Mouse (Mus musculus): ENCODE results near the gene Clstn2. TPM values are rescaled to one million over a fixed set of nuclear protein-coding genes. Genes with fewer than 3 reads are reported as not detected.

Gene Clstn2
- 25.1 and 25.2 TPM in 2 replicates for polyA plus RNA-seq (2014; fragmentation: Nextera tagmentation; extraction: Ambion mirVana)

- Histone ChIP-seq H3K4me2 (ENCODE audit: low read depth, low read length) (peak within 1 kb of the TSS; percentile 85), H3K4me1 (ENCODE audit: control insufficient read depth, insufficient read depth, low read length) (peaks cover 7% of the 10 kb centered on the region; the same call in 1 of the 2 replicates), H3K27ac (ENCODE audit: low read depth, low read length) (peak within 1 kb of the TSS; percentile 84), H3K27me3 (ENCODE audit: control insufficient read depth, insufficient read depth, low read length) (peaks cover 6% of the 10 kb centered on the region; the same call in 1 of the 2 replicates), H3K4me3 (ENCODE audit: low read depth, low read length) (peak within 1 kb of the TSS; percentile 71), H3K9ac (replicated peaks; ENCODE audit: low read depth, low read length) (peak within 1 kb of the TSS; percentile 75), H3K36me3 (ENCODE audit: control insufficient read depth, insufficient read depth, low read length) (no peaks in the 10 kb centered on the region), H3K9me3 (ENCODE audit: control insufficient read depth, low read length) (no peaks in the 10 kb centered on the region)
- WGBS = under 1% methylated on average over 64 of the region's 73 CpGs
- peak; percentile 92 for ATAC-seq (ENCODE audit: low read depth)
These were observed at the start of gene Clstn2 for GRCm38 (mm10) chr9:98032573-98033272. Gene Clstn2, minus strand, starts transcription at chr9:98033181.

- no peak overlapping the region for H3K27ac ChIP-seq (ENCODE audit: low read depth, low read length)
- no peaks in the 10 kb centered on the region for H3K4me1 ChIP-seq (ENCODE audit: control insufficient read depth, insufficient read depth, low read length)
- WGBS = 86% methylated on average over 5 of the region's 5 CpGs
- no peaks in the 10 kb centered on the region for H3K36me3 ChIP-seq (ENCODE audit: control insufficient read depth, insufficient read depth, low read length)
- H3K9ac ChIP-seq (replicated peaks; ENCODE audit: low read depth, low read length) = no peak overlapping the region
- no peak overlapping the region for H3K4me3 ChIP-seq (ENCODE audit: low read depth, low read length)
- H3K9me3 ChIP-seq (ENCODE audit: control insufficient read depth, low read length) = no peaks in the 10 kb centered on the region
- ATAC-seq (ENCODE audit: low read depth) = no peak
- no peaks in the 10 kb centered on the region for H3K27me3 ChIP-seq (ENCODE audit: control insufficient read depth, insufficient read depth, low read length)
- H3K4me2 ChIP-seq (ENCODE audit: low read depth, low read length) = no peak overlapping the region
These were observed 34.8 kb upstream of the Clstn2 start for GRCm38 (mm10) chr9:98067767-98068166.

GRCm38 (mm10) chr9:98061646-98062045 is 28.7 kb upstream of the Clstn2 start:
- ATAC-seq (ENCODE audit: low read depth) = no peak
- H3K9ac ChIP-seq (replicated peaks; ENCODE audit: low read depth, low read length) = no peak overlapping the region
- WGBS = 91% methylated on average over 3 of the region's 3 CpGs
- no peak overlapping the region for H3K4me2 ChIP-seq (ENCODE audit: low read depth, low read length)
- H3K36me3 ChIP-seq (ENCODE audit: control insufficient read depth, insufficient read depth, low read length) = no peaks in the 10 kb centered on the region
- H3K27ac ChIP-seq (ENCODE audit: low read depth, low read length) = no peak overlapping the region
- no peaks in the 10 kb centered on the region for H3K9me3 ChIP-seq (ENCODE audit: control insufficient read depth, low read length)
- no peak overlapping the region for H3K4me3 ChIP-seq (ENCODE audit: low read depth, low read length)
- H3K4me1 ChIP-seq (ENCODE audit: control insufficient read depth, insufficient read depth, low read length) = no peaks in the 10 kb centered on the region
- no peaks in the 10 kb centered on the region for H3K27me3 ChIP-seq (ENCODE audit: control insufficient read depth, insufficient read depth, low read length)

- Histone ChIP-seq H3K9ac (replicated peaks; ENCODE audit: low read depth, low read length) (no peak overlapping the region), H3K4me3 (ENCODE audit: low read depth, low read length) (no peak overlapping the region), H3K4me2 (ENCODE audit: low read depth, low read length) (no peak overlapping the region), H3K4me1 (ENCODE audit: control insufficient read depth, insufficient read depth, low read length) (no peaks in the 10 kb centered on the region), H3K9me3 (ENCODE audit: control insufficient read depth, low read length) (no peaks in the 10 kb centered on the region), H3K27me3 (ENCODE audit: control insufficient read depth, insufficient read depth, low read length) (no peaks in the 10 kb centered on the region), H3K36me3 (ENCODE audit: control insufficient read depth, insufficient read depth, low read length) (no peaks in the 10 kb centered on the region), H3K27ac (ENCODE audit: low read depth, low read length) (no peak overlapping the region)
- WGBS = 91% methylated on average over 2 of the region's 2 CpGs
- no peak for ATAC-seq (ENCODE audit: low read depth)
These were observed 24.3 kb upstream of the Clstn2 start for GRCm38 (mm10) chr9:98057291-98057690.

GRCm38 (mm10) chr9:98051343-98051742 is 18.4 kb upstream of the Clstn2 start:
- Histone ChIP-seq H3K27me3 (ENCODE audit: control insufficient read depth, insufficient read depth, low read length) (no peaks in the 10 kb centered on the region), H3K4me2 (ENCODE audit: low read depth, low read length) (no peak overlapping the region), H3K4me3 (ENCODE audit: low read depth, low read length) (no peak overlapping the region), H3K36me3 (ENCODE audit: control insufficient read depth, insufficient read depth, low read length) (no peaks in the 10 kb centered on the region), H3K4me1 (ENCODE audit: control insufficient read depth, insufficient read depth, low read length) (no peaks in the 10 kb centered on the region), H3K9me3 (ENCODE audit: control insufficient read depth, low read length) (no peaks in the 10 kb centered on the region), H3K27ac (ENCODE audit: low read depth, low read length) (no peak overlapping the region), H3K9ac (replicated peaks; ENCODE audit: low read depth, low read length) (no peak overlapping the region)
- WGBS = 52% methylated on average over 12 of the region's 12 CpGs
- no peak for ATAC-seq (ENCODE audit: low read depth)

GRCm38 (mm10) chr9:98033273-98033855 is 383 bp upstream of the Clstn2 start:
- under 1% methylated on average over 38 of the region's 38 CpGs for WGBS

GRCm38 (mm10) chr9:98031898-98032572 is 946 bp downstream of the Clstn2 start:
- Histone ChIP-seq H3K27me3 (ENCODE audit: control insufficient read depth, insufficient read depth, low read length) (peaks cover 6% of the 10 kb centered on the region; the same call in 1 of the 2 replicates), H3K27ac (ENCODE audit: low read depth, low read length) (no peak overlapping the region)
- ATAC-seq (ENCODE audit: low read depth) = no peak

More at GRCm38 (mm10) chr9:98033273-98033855, 383 bp upstream of the Clstn2 start:
- Histone ChIP-seq H3K9ac (replicated peaks; ENCODE audit: low read depth, low read length) (peak overlapping the region; percentile 75), H3K4me3 (ENCODE audit: low read depth, low read length) (peak overlapping the region; percentile 71), H3K9me3 (ENCODE audit: control insufficient read depth, low read length) (no peaks in the 10 kb centered on the region), H3K4me2 (ENCODE audit: low read depth, low read length) (peak overlapping the region; percentile 85), H3K36me3 (ENCODE audit: control insufficient read depth, insufficient read depth, low read length) (no peaks in the 10 kb centered on the region), H3K27me3 (ENCODE audit: control insufficient read depth, insufficient read depth, low read length) (peaks cover 6% of the 10 kb centered on the region; the same call in 1 of the 2 replicates), H3K4me1 (ENCODE audit: control insufficient read depth, insufficient read depth, low read length) (peaks cover 7% of the 10 kb centered on the region; the same call in 1 of the 2 replicates), H3K27ac (ENCODE audit: low read depth, low read length) (peak overlapping the region; percentile 84)
- ATAC-seq (ENCODE audit: low read depth) = peak; percentile 67

GRCm38 (mm10) chr9:98030715-98031114 is 2.3 kb downstream of the Clstn2 start:
- Histone ChIP-seq H3K9ac (replicated peaks; ENCODE audit: low read depth, low read length) (no peak overlapping the region), H3K36me3 (ENCODE audit: control insufficient read depth, insufficient read depth, low read length) (no peaks in the 10 kb centered on the region), H3K4me1 (ENCODE audit: control insufficient read depth, insufficient read depth, low read length) (peaks cover 7% of the 10 kb centered on the region; the same call in 1 of the 2 replicates), H3K4me3 (ENCODE audit: low read depth, low read length) (peak overlapping the region; percentile 71), H3K9me3 (ENCODE audit: control insufficient read depth, low read length) (no peaks in the 10 kb centered on the region), H3K27ac (ENCODE audit: low read depth, low read length) (no peak overlapping the region), H3K4me2 (ENCODE audit: low read depth, low read length) (peak overlapping the region; percentile 85; the same call in 1 of the 2 replicates), H3K27me3 (ENCODE audit: control insufficient read depth, insufficient read depth, low read length) (peaks cover 6% of the 10 kb centered on the region; the same call in 1 of the 2 replicates)
- 17% methylated on average over 2 of the region's 2 CpGs for WGBS
- no peak for ATAC-seq (ENCODE audit: low read depth)

More at GRCm38 (mm10) chr9:98031898-98032572, 946 bp downstream of the Clstn2 start:
- Histone ChIP-seq H3K9ac (replicated peaks; ENCODE audit: low read depth, low read length) (peak overlapping the region; percentile 75), H3K4me2 (ENCODE audit: low read depth, low read length) (peak overlapping the region; percentile 85), H3K9me3 (ENCODE audit: control insufficient read depth, low read length) (no peaks in the 10 kb centered on the region), H3K4me3 (ENCODE audit: low read depth, low read length) (peak overlapping the region; percentile 71), H3K36me3 (ENCODE audit: control insufficient read depth, insufficient read depth, low read length) (no peaks in the 10 kb centered on the region), H3K4me1 (ENCODE audit: control insufficient read depth, insufficient read depth, low read length) (peaks cover 7% of the 10 kb centered on the region; the same call in 1 of the 2 replicates)
- WGBS = 1% methylated on average over 31 of the region's 31 CpGs

Data from neural tube, embryonic 14.5 days (tissue).